Mouse (Mus musculus) stomach, postnatal 0 days (tissue): Measurements from ENCODE around the gene Akap13. TPM values are rescaled to one million over a fixed set of nuclear protein-coding genes. Genes with fewer than 3 reads are reported as not detected.

Experiments
- ATAC-seq: fragments of 200-750 bp; cut with Nextera tagmentation; 2 replicates; pipeline ENCODE4 v1.8.0; 2017; ENCODE audit not compliant: low FRiP score, low TSS enrichment
- DNase-seq: peaks from one replicate; pipeline ENCODE4 v3.0.0-alpha.2; 2016; ENCODE audit warnings: low spot score
- H3K27ac ChIP-seq: fragments of 300-500 bp; sonication (generic); replicated peaks from 2 replicates; pipeline ENCODE4 v1.5.1; 2014; ENCODE audit warnings: mild to moderate bottlenecking, control low read depth
- H3K27me3 ChIP-seq: fragments of 300-500 bp; sonication (generic); 2 replicates; pipeline ENCODE4 v1.6.1; 2014; ENCODE audit warnings: low read length; ENCODE audit not compliant: control insufficient read depth, insufficient read depth
- H3K36me3 ChIP-seq: fragments of 300-500 bp; sonication (generic); 2 replicates; pipeline ENCODE4 v1.6.1; 2014; ENCODE audit warnings: low read length, mixed read lengths; ENCODE audit not compliant: control insufficient read depth, insufficient read depth
- H3K4me1 ChIP-seq: fragments of 300-500 bp; sonication (generic); replicated peaks from 2 replicates; pipeline ENCODE4 v1.6.1; 2014; ENCODE audit warnings: antibody characterized with exemption; ENCODE audit not compliant: control insufficient read depth, insufficient read depth
- H3K4me2 ChIP-seq: fragments of 300-500 bp; sonication (generic); replicated peaks from 2 replicates; pipeline ENCODE4 v1.6.1; 2014; ENCODE audit warnings: low read depth, mild to moderate bottlenecking, control low read depth, moderate library complexity
- H3K4me3 ChIP-seq: fragments of 300-500 bp; sonication (generic); 2 replicates; pipeline ENCODE4 v1.5.1; 2014; ENCODE audit warnings: low read depth, low read length, control low read depth
- H3K9ac ChIP-seq: fragments of 300-500 bp; sonication (generic); 2 replicates; pipeline ENCODE4 v1.6.1; 2014; ENCODE audit warnings: mild to moderate bottlenecking, low read length, control low read depth, mixed read lengths
- H3K9me3 ChIP-seq: fragments of 300-500 bp; sonication (generic); 2 replicates; pipeline ENCODE4 v1.6.1; 2016; ENCODE audit warnings: low read length; ENCODE audit not compliant: control insufficient read depth
- CTCF ChIP-seq: IDR thresholded peaks from 2 replicates; pipeline ENCODE4 v1.5.1; 2016; ENCODE audit warnings: antibody characterized with exemption, low read depth, mild to moderate bottlenecking, moderate library complexity
- EP300 ChIP-seq: optimal IDR thresholded peaks from 2 replicates; pipeline ENCODE3; 2016; ENCODE audit warnings: antibody characterized with exemption
- WGBS: fragments of 180-500 bp; shearing (Covaris S2); extraction: QIAGEN DNeasy Blood & Tissue Kit; methylation state at CpG from one replicate; pipeline ENCODE4 v1.1.7; 2014; 5-methylcytosine and 5-hydroxymethylcytosine counted together
- polyA plus RNA-seq: library from polyadenylated mRNA; unstranded; fragments of >200 nt; fragmentation: Nextera tagmentation; extraction: Ambion mirVana; gene quantifications from 2 replicates; pipeline ENCODE4 v1.2.1, GENCODE M21; 2015

The Akap13 gene
- polyA plus RNA-seq, 1 experiment from 2014 or later = 18.8 TPM

DNA sequence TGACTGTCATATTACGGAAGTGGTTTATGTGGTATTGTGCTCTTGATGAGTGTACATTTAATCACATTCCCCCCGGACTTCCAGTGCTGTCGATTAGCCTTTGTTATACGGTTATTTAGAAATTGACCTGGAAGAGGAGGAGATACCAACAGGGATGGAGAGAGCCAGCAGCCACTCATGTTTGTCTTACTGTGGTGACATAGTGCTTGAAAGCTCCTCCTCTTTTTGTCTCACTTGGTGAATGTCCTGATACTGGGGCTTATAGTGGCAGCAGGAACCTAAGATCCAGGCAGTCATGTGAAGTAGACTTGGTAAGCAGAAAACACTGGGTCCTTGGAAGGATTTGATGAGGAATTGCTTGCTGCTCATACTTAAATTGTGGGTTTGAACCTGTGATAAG is 44.8 kb downstream of the Akap13 start:
- Histone ChIP-seq H3K36me3 (no peaks in the 10 kb centered on the region), H3K9me3 (no peaks in the 10 kb centered on the region), H3K27me3 (no peaks in the 10 kb centered on the region), H3K4me2 (no peak overlapping the region), H3K9ac (no peak overlapping the region), H3K4me1 (0 out of 2 replicates have a peak, but pooled peaks cover 3% of the 10 kb centered on the region), H3K4me3 (no peak overlapping the region), H3K27ac (no peak overlapping the region)
- ATAC-seq (no peak), DNase-seq (no peak)
- WGBS = 85% methylated on average over 4 of the region's 4 CpGs
- TF ChIP-seq EP300 = no peak
- no peak for TF ChIP-seq CTCF

DNA sequence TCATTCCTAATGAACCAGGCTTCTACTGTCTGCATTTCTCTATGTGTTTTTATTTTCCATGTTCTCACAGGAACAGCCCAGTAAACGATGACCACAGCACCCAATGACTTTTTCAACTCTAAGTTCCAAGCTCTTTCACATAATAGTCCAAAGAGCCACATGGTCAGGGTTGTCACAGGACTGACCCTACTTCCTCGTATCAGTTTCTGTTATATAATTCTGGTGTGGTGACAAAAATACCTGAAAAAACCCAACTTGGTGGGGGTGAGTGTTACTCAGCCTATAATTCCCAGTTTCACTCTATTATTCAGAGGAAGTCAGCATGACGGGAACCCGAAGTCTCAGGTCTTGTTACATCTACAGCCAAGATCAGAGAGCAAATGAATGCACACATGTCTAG is 45.5 kb downstream of the Akap13 start:
- Histone ChIP-seq H3K4me2 (no peak overlapping the region), H3K9ac (no peak overlapping the region), H3K36me3 (no peaks in the 10 kb centered on the region), H3K4me3 (no peak overlapping the region), H3K27me3 (no peaks in the 10 kb centered on the region), H3K9me3 (no peaks in the 10 kb centered on the region), H3K27ac (no peak overlapping the region), H3K4me1 (0 out of 2 replicates have a peak, but pooled peaks cover 3% of the 10 kb centered on the region)
- WGBS = 85% methylated on average over 4 of the region's 4 CpGs
- ATAC-seq (no peak), DNase-seq (no peak)
- TF ChIP-seq EP300 = no peak
- no peak for TF ChIP-seq CTCF

DNA sequence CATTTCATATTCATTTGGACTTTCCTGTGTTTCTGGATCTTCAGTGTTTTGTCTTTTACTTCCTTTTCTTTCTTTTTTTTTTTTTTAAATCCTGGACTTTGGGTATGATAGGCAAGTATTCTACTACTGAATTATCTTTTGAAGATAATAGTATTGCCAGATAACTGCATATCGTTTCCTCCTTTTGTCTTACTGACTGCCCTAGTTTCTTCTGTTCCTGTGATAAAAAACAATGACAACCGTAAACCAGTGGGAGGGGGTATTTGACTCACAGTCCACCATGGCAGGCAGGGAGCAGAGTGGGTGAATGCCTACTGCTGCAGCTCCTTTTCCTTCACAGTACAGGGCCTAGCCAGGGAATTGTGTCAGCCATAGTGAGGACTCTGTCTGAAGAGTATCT is 49.2 kb downstream of the Akap13 start:
- Histone ChIP-seq H3K36me3 (no peaks in the 10 kb centered on the region), H3K9ac (no peak overlapping the region), H3K4me3 (no peak overlapping the region), H3K27me3 (no peaks in the 10 kb centered on the region), H3K4me2 (no peak overlapping the region), H3K4me1 (peaks cover 3% of the 10 kb centered on the region; the same call in 1 of the 2 replicates), H3K9me3 (no peaks in the 10 kb centered on the region), H3K27ac (no peak overlapping the region)
- DNase-seq (no peak), ATAC-seq (no peak)
- WGBS = 64% methylated on average over 2 of the region's 2 CpGs
- TF ChIP-seq EP300 = no peak
- no peak for TF ChIP-seq CTCF

DNA sequence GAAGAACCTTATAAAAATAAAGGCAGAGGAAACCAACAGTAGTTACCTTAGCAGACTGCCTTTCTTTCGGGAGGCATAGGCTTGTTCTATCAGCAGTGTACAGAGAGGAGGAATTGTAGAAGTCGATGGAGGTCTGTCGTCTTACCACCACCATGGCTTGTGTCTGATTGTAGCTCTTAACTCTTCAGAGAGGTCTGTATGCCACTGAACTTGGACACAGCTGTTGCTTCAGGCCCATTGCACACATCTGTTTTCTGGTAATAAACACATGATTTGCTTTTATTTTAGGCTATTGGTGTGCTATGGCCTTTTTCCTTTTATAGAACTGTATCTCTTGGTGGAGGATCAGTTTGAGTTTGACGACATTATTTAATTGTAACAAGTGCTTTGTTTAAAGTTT is 51.3 kb downstream of the Akap13 start:
- H3K4me2 ChIP-seq = no peak overlapping the region
- no peak overlapping the region for H3K9ac ChIP-seq
- 66% methylated on average over 4 of the region's 4 CpGs for WGBS
- H3K27me3 ChIP-seq = no peaks in the 10 kb centered on the region
- H3K36me3 ChIP-seq = no peaks in the 10 kb centered on the region
- TF ChIP-seq EP300 = no peak
- no peak for TF ChIP-seq CTCF
- DNase-seq = no peak
- H3K4me1 ChIP-seq = no peaks in the 10 kb centered on the region; the same call in 1 of the 2 replicates
- 0 out of 2 replicates have a peak overlapping the region, but pooled peaks have one; percentile 26 for H3K27ac ChIP-seq
- H3K4me3 ChIP-seq = no peak overlapping the region
- no peaks in the 10 kb centered on the region for H3K9me3 ChIP-seq
- ATAC-seq = no peak

DNA sequence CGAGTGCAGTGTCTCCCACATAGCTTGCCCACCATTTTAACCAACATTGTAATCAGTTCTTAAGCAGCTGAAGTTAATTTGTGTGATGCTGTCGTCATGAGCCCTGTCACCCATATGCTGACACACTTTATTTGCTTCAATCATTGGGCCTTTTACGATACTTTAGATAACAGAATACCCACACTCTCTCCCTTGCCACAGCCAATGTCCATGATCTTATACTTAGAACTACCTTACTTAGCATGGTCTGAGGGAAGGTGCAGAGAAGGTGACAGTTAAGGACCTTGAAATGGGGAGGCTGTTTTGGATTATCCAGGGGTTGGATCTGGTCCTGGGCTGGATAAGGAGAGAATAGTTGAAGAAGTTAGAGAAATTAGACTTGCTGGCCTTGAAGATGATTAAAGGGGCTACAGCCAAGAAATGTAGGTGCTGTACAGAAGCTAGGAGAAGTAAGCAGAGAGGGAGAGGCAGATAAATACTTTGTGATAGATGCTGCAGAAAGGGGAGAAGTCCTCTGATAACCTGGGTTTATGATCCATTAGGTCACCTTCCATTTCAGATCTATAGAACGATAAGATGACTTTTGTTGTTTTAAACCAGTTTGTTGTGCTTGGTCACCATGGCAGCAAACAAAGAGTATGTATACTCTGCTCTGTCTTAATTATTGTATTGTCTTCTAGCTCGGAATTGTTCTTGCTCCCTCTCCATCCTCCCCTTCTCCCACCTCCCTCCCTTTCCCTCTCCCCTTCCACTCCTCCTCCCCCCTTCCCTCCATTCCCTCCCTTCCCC is 53.9 kb downstream of the Akap13 start:
- DNase-seq = no peak
- Histone ChIP-seq H3K4me3 (no peak overlapping the region), H3K9me3 (no peaks in the 10 kb centered on the region), H3K4me2 (no peak overlapping the region), H3K27me3 (no peaks in the 10 kb centered on the region), H3K9ac (no peak overlapping the region), H3K36me3 (no peaks in the 10 kb centered on the region), H3K27ac (no peak overlapping the region; the same call in 1 of the 2 replicates), H3K4me1 (no peaks in the 10 kb centered on the region; the same call in 1 of the 2 replicates)
- 48% methylated on average over 5 of the region's 5 CpGs for WGBS
- no peak for TF ChIP-seq CTCF
- no peak for ATAC-seq

DNA sequence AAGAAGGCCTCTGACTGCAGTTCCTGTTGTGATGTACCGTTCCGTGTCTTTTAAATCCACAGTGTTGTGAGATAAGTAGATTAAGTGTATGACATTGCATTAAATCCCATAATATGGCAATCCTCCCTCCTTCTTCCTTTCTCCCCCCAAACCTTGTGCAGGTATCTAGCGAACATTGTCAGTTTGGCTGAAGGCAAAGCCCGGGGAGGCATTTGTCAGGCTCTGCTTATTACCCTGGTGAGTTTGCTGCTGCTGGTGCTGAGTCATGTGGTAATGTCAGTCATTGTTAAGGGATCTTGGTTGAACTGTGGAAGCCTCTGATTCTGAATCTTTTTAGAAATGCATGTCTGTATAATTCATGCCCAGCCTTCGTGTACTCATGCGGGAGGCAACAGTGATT is 60.1 kb downstream of the Akap13 start:
- H3K9me3 ChIP-seq = no peaks in the 10 kb centered on the region
- H3K4me1 ChIP-seq = no peaks in the 10 kb centered on the region
- H3K27ac ChIP-seq = no peak overlapping the region
- no peak for DNase-seq
- ATAC-seq = no peak
- no peak overlapping the region for H3K4me3 ChIP-seq
- H3K36me3 ChIP-seq = no peaks in the 10 kb centered on the region
- H3K27me3 ChIP-seq = no peaks in the 10 kb centered on the region
- no peak overlapping the region for H3K9ac ChIP-seq
- 73% methylated on average over 6 of the region's 6 CpGs for WGBS
- no peak overlapping the region for H3K4me2 ChIP-seq
- TF ChIP-seq EP300 = no peak
- no peak for TF ChIP-seq CTCF
